Mouse (Mus musculus): ENCODE data around the gene Lgr4. TPM values are rescaled to one million over a fixed set of nuclear protein-coding genes. Genes with fewer than 3 reads are reported as not detected.

Gene Lgr4
- polyA plus RNA-seq, 1 experiment from 2014 or later: 11.6 TPM

- ATAC-seq (ENCODE audit: low FRiP score, low TSS enrichment) (no peak; the same call in 1 of the 2 replicates), DNase-seq (no peak)
Measured at GRCm38 (mm10) chr2:109926984-109927383, 9.5 kb downstream of the Lgr4 start.

GRCm38 (mm10) chr2:109927446-109927845 is 10.0 kb downstream of the Lgr4 start:
- no peak overlapping the region for H3K9ac ChIP-seq (replicated peaks; ENCODE audit: low read length)
- H3K4me1 ChIP-seq (ENCODE audit: control insufficient read depth, insufficient read depth, low read length): 0 out of 2 replicates have a peak, but pooled peaks cover 3% of the 10 kb centered on the region
- H3K4me3 ChIP-seq (replicated peaks; ENCODE audit: low read depth, low read length): no peak overlapping the region
- H3K9me3 ChIP-seq (ENCODE audit: control insufficient read depth, low read length): no peaks in the 10 kb centered on the region
- no peak for DNase-seq
- H3K4me2 ChIP-seq (ENCODE audit: low read length): no peak overlapping the region
- no peaks in the 10 kb centered on the region for H3K36me3 ChIP-seq (ENCODE audit: control insufficient read depth, insufficient read depth, low read length)
- no peaks in the 10 kb centered on the region for H3K27me3 ChIP-seq (ENCODE audit: control insufficient read depth, insufficient read depth, low read length)
- ATAC-seq (ENCODE audit: low FRiP score, low TSS enrichment): no peak
- 90% methylated on average over 7 of the region's 7 CpGs for WGBS
- H3K27ac ChIP-seq (replicated peaks; ENCODE audit: low read depth, low read length): no peak overlapping the region

More at GRCm38 (mm10) chr2:109926984-109927383, 9.5 kb downstream of the Lgr4 start:
- 0 out of 2 replicates have a peak, but pooled peaks cover 3% of the 10 kb centered on the region for H3K4me1 ChIP-seq (ENCODE audit: control insufficient read depth, insufficient read depth, low read length)
- no peaks in the 10 kb centered on the region for H3K9me3 ChIP-seq (ENCODE audit: control insufficient read depth, low read length)
- no peaks in the 10 kb centered on the region for H3K36me3 ChIP-seq (ENCODE audit: control insufficient read depth, insufficient read depth, low read length)
- H3K9ac ChIP-seq (replicated peaks; ENCODE audit: low read length): no peak overlapping the region
- no peaks in the 10 kb centered on the region for H3K27me3 ChIP-seq (ENCODE audit: control insufficient read depth, insufficient read depth, low read length)
- H3K4me2 ChIP-seq (ENCODE audit: low read length): no peak overlapping the region
- WGBS: 91% methylated on average over 4 of the region's 4 CpGs
- H3K4me3 ChIP-seq (replicated peaks; ENCODE audit: low read depth, low read length): no peak overlapping the region
- no peak overlapping the region for H3K27ac ChIP-seq (replicated peaks; ENCODE audit: low read depth, low read length)

- no peak overlapping the region for H3K9ac ChIP-seq (replicated peaks; ENCODE audit: low read length)
- DNase-seq (no peak), ATAC-seq (ENCODE audit: low FRiP score, low TSS enrichment) (no peak)
Measured at GRCm38 (mm10) chr2:109927876-109928275, 10.4 kb downstream of the Lgr4 start.

GRCm38 (mm10) chr2:109928791-109929190 is 11.3 kb downstream of the Lgr4 start:
- H3K27me3 ChIP-seq (ENCODE audit: control insufficient read depth, insufficient read depth, low read length): no peaks in the 10 kb centered on the region
- H3K9me3 ChIP-seq (ENCODE audit: control insufficient read depth, low read length): no peaks in the 10 kb centered on the region
- DNase-seq (no peak), ATAC-seq (ENCODE audit: low FRiP score, low TSS enrichment) (no peak)
- no peak overlapping the region for H3K4me2 ChIP-seq (ENCODE audit: low read length)
- no peak overlapping the region for H3K9ac ChIP-seq (replicated peaks; ENCODE audit: low read length)
- 74% methylated on average over 4 of the region's 4 CpGs for WGBS
- no peaks in the 10 kb centered on the region for H3K36me3 ChIP-seq (ENCODE audit: control insufficient read depth, insufficient read depth, low read length)
- H3K4me1 ChIP-seq (ENCODE audit: control insufficient read depth, insufficient read depth, low read length): no peaks in the 10 kb centered on the region
- H3K4me3 ChIP-seq (replicated peaks; ENCODE audit: low read depth, low read length): no peak overlapping the region
- no peak overlapping the region for H3K27ac ChIP-seq (replicated peaks; ENCODE audit: low read depth, low read length)

More at GRCm38 (mm10) chr2:109927876-109928275, 10.4 kb downstream of the Lgr4 start:
- no peaks in the 10 kb centered on the region for H3K36me3 ChIP-seq (ENCODE audit: control insufficient read depth, insufficient read depth, low read length)
- H3K4me2 ChIP-seq (ENCODE audit: low read length): no peak overlapping the region
- H3K27ac ChIP-seq (replicated peaks; ENCODE audit: low read depth, low read length): no peak overlapping the region
- H3K4me3 ChIP-seq (replicated peaks; ENCODE audit: low read depth, low read length): no peak overlapping the region
- no peaks in the 10 kb centered on the region for H3K27me3 ChIP-seq (ENCODE audit: control insufficient read depth, insufficient read depth, low read length)
- no peaks in the 10 kb centered on the region for H3K9me3 ChIP-seq (ENCODE audit: control insufficient read depth, low read length)
- 0 out of 2 replicates have a peak, but pooled peaks cover 2% of the 10 kb centered on the region for H3K4me1 ChIP-seq (ENCODE audit: control insufficient read depth, insufficient read depth, low read length)

GRCm38 (mm10) chr2:109929256-109929655 is 11.8 kb downstream of the Lgr4 start:
- no peak for ATAC-seq (ENCODE audit: low FRiP score, low TSS enrichment)
- Histone ChIP-seq H3K9ac (replicated peaks; ENCODE audit: low read length) (no peak overlapping the region), H3K4me3 (replicated peaks; ENCODE audit: low read depth, low read length) (no peak overlapping the region), H3K4me2 (ENCODE audit: low read length) (no peak overlapping the region), H3K27me3 (ENCODE audit: control insufficient read depth, insufficient read depth, low read length) (no peaks in the 10 kb centered on the region), H3K9me3 (ENCODE audit: control insufficient read depth, low read length) (no peaks in the 10 kb centered on the region), H3K27ac (replicated peaks; ENCODE audit: low read depth, low read length) (no peak overlapping the region), H3K4me1 (ENCODE audit: control insufficient read depth, insufficient read depth, low read length) (no peaks in the 10 kb centered on the region), H3K36me3 (ENCODE audit: control insufficient read depth, insufficient read depth, low read length) (no peaks in the 10 kb centered on the region)
- 67% methylated on average over 3 of the region's 3 CpGs for WGBS
- no peak for DNase-seq

- no peak overlapping the region for H3K4me2 ChIP-seq (ENCODE audit: low read length)
- no peak overlapping the region for H3K27ac ChIP-seq (replicated peaks; ENCODE audit: low read depth, low read length)
Measured at GRCm38 (mm10) chr2:109930366-109930765, 12.9 kb downstream of the Lgr4 start.

GRCm38 (mm10) chr2:109930771-109931170 is 13.3 kb downstream of the Lgr4 start:
- WGBS: 94% methylated on average over 4 of the region's 4 CpGs
- ATAC-seq (ENCODE audit: low FRiP score, low TSS enrichment) (no peak), DNase-seq (no peak)
- Histone ChIP-seq H3K36me3 (ENCODE audit: control insufficient read depth, insufficient read depth, low read length) (no peaks in the 10 kb centered on the region), H3K9me3 (ENCODE audit: control insufficient read depth, low read length) (no peaks in the 10 kb centered on the region), H3K4me3 (replicated peaks; ENCODE audit: low read depth, low read length) (no peak overlapping the region), H3K27ac (replicated peaks; ENCODE audit: low read depth, low read length) (no peak overlapping the region), H3K4me2 (ENCODE audit: low read length) (no peak overlapping the region), H3K27me3 (ENCODE audit: control insufficient read depth, insufficient read depth, low read length) (no peaks in the 10 kb centered on the region), H3K9ac (replicated peaks; ENCODE audit: low read length) (no peak overlapping the region), H3K4me1 (ENCODE audit: control insufficient read depth, insufficient read depth, low read length) (no peaks in the 10 kb centered on the region)

More at GRCm38 (mm10) chr2:109930366-109930765, 12.9 kb downstream of the Lgr4 start:
- Histone ChIP-seq H3K4me3 (replicated peaks; ENCODE audit: low read depth, low read length) (no peak overlapping the region), H3K27me3 (ENCODE audit: control insufficient read depth, insufficient read depth, low read length) (no peaks in the 10 kb centered on the region), H3K9me3 (ENCODE audit: control insufficient read depth, low read length) (no peaks in the 10 kb centered on the region), H3K36me3 (ENCODE audit: control insufficient read depth, insufficient read depth, low read length) (no peaks in the 10 kb centered on the region), H3K9ac (replicated peaks; ENCODE audit: low read length) (no peak overlapping the region), H3K4me1 (ENCODE audit: control insufficient read depth, insufficient read depth, low read length) (no peaks in the 10 kb centered on the region)
- no peak for ATAC-seq (ENCODE audit: low FRiP score, low TSS enrichment)
- 94% methylated on average over 5 of the region's 5 CpGs for WGBS
- no peak for DNase-seq

- H3K4me3 ChIP-seq (replicated peaks; ENCODE audit: low read depth, low read length): no peak overlapping the region
- no peak overlapping the region for H3K4me2 ChIP-seq (ENCODE audit: low read length)
- H3K9ac ChIP-seq (replicated peaks; ENCODE audit: low read length): no peak overlapping the region
- H3K36me3 ChIP-seq (ENCODE audit: control insufficient read depth, insufficient read depth, low read length): no peaks in the 10 kb centered on the region
- no peak for DNase-seq
- no peaks in the 10 kb centered on the region for H3K27me3 ChIP-seq (ENCODE audit: control insufficient read depth, insufficient read depth, low read length)
- H3K4me1 ChIP-seq (ENCODE audit: control insufficient read depth, insufficient read depth, low read length): no peaks in the 10 kb centered on the region
- 61% methylated on average over 13 of the region's 13 CpGs for WGBS
- H3K9me3 ChIP-seq (ENCODE audit: control insufficient read depth, low read length): no peaks in the 10 kb centered on the region
- no peak overlapping the region for H3K27ac ChIP-seq (replicated peaks; ENCODE audit: low read depth, low read length)
- ATAC-seq (ENCODE audit: low FRiP score, low TSS enrichment): no peak
Measured at GRCm38 (mm10) chr2:109931978-109932780, 14.7 kb downstream of the Lgr4 start.

- Histone ChIP-seq H3K4me1 (ENCODE audit: control insufficient read depth, insufficient read depth, low read length) (no peaks in the 10 kb centered on the region), H3K27me3 (ENCODE audit: control insufficient read depth, insufficient read depth, low read length) (no peaks in the 10 kb centered on the region), H3K9ac (replicated peaks; ENCODE audit: low read length) (no peak overlapping the region), H3K27ac (replicated peaks; ENCODE audit: low read depth, low read length) (no peak overlapping the region), H3K4me3 (replicated peaks; ENCODE audit: low read depth, low read length) (no peak overlapping the region), H3K9me3 (ENCODE audit: control insufficient read depth, low read length) (no peaks in the 10 kb centered on the region), H3K36me3 (ENCODE audit: control insufficient read depth, insufficient read depth, low read length) (no peaks in the 10 kb centered on the region), H3K4me2 (ENCODE audit: low read length) (no peak overlapping the region)
- WGBS: 85% methylated on average over 3 of the region's 3 CpGs
- DNase-seq (no peak), ATAC-seq (ENCODE audit: low FRiP score, low TSS enrichment) (no peak)
Measured at GRCm38 (mm10) chr2:109933151-109933550, 15.7 kb downstream of the Lgr4 start.
